Mouse (Mus musculus) testis, postnatal 14 days (tissue): ENCODE results near the gene Lrrc42.
A peak's percentile ranks its signal among the peaks of the same experiment; 100 is the strongest.

Experiments
- DNase-seq: peaks from one replicate; pipeline ENCODE4 v3.0.0; 2021; ENCODE audit warnings: low spot score

Lrrc42 gene

GRCm38 (mm10) chr4:107253125-107254091, at the start of gene Lrrc42, which contains the start of gene Hspb11:
Lrrc42 (minus strand) TSS chr4:107253532.
Hspb11 (plus strand) TSS chr4:107253593.
- peak; percentile 97 for DNase-seq

DNA sequence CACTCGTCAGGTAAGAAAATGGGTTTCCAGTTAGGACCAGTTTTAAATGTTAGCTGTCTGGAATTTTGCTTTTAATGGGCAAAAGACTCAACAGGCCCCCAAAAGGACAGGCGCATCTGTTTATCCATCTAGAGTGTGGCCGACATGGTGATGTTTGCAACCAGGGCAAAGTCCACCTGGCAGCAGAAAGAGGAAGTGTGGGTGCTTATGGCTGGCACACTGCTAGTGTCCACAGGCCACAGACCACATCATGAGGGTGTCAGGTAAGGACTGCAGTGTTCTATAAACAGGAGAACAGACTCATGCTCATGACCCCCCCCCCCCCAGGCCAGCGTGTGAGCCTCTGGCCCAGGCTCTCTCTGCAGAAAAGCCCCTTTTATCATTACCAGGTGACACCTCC, 49.5 kb upstream of the Lrrc42 start:
- no peak for DNase-seq

GRCm38 (mm10) chr4:107302221-107302620, 48.9 kb upstream of the Lrrc42 start:
- no peak for DNase-seq

- no peak for DNase-seq
Observed at GRCm38 (mm10) chr4:107300902-107301555, 47.7 kb upstream of the Lrrc42 start.

DNA sequence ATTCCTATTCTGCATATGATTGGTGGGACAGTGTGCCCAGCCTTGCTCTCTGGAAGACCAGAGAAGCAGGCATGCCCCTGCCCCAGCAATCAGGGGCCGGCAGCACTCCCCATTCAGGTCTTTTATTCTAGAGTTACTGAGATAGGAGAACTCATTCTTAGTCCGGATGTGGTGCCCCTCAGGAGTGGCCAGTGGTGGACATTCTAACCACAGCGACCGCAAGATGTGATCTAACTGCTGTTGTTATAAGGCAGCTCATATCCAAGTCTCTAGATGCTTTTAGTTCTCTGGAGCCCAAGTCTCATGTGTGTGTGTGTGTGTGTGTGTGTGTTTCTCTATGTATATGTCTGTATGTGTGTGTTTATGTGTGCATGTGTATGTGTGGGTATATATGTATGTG, 47.0 kb upstream of the Lrrc42 start:
- no peak for DNase-seq

DNA sequence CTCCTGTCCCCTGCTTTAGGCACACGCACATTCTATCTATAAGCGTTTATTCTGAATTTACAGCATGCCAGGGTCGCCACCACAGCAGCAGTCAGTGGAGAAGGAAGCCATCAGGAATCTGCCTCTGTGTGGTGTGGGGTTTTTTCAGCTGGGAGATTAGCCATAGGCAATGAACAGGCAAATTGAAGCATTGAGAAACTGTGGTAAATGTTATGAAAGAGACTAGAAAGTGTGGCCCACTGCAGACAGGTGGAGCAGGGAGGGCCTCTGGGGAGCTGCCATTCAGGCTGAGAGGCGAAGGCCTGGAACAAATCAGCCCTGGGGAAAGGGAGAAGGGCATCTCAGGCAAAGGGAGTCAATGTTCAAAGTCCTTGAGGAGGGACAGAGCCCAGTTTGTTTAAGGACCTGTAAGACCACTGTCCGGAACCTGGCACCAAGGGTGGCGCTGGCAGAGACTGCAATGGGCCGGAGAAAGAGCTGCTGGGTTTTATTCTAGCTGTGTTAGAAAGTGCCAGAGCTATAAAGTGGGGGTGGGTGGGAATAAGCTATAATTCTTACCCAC, 46.5 kb upstream of the Lrrc42 start:
- no peak for DNase-seq

- DNase-seq = no peak
Observed at GRCm38 (mm10) chr4:107298071-107298606, 44.8 kb upstream of the Lrrc42 start.

DNA sequence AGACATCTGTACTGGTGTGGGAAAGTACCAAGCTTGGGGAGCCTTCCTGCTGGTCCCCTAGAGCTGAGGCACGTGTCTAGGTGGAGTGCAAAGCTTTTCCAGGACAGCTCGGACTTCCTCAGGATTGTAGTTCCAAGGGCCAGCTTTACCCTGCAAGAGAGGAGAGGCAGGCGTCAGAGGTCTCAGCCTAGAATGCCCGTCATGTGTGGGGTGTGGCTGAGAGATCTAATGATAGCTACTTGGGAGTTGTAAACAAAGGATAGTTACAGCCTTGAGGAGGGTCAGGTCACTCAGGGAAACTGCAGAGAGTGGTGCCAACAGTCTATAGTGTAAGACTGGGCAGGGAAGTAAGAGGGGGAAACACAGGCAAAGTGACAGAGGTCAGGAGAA, 38.9 kb upstream of the Lrrc42 start:
- DNase-seq = no peak

DNA sequence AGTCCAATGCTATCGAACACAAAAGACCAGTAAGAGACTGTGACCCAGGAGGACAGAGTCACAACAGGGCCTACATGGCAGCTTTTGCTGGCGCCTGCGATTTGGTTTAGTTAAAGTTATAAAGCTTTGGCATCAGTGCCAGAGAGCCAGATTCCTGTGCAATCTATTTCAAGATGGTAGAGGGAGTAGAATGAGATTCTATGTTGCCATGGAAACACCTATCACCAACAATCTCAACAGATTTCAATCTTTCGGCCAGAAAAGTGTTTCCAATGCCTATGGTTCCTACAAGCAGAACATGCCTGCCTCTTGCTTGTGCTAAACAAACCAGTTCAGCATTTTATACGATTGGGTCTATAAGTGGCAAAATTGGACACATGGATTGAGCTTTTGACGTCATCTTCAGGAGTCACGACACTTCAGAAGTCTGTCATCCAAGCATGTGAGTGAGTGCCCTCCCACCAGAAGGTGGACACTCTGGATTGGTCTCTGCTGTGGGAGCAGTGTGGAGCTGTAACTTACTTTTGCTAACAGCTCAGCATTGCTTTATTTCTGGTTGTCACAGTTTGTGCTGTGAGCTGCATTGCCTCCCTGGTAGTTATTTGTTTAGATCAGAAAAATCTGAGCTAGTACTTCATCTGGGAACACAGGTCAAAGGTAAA, 38.4 kb upstream of the Lrrc42 start:
- no peak for DNase-seq

DNA sequence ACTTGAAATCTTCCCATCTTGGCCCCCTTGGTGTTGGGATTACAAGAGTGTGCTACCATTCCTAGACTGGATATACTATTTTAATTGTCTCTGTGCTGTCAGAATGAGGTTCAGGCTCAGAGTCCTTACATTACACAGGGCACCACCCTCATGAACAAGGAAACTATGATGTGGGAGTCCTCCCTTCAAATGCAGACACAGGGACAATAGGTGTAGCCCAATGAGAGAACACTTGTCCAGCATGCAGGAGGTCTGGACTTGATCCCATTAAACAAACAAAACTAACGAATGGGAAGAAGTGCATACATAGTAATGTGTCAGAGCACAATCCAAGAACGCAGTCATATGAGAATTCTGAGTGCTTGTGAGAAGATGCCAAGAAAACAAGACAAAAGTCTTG, 34.2 kb upstream of the Lrrc42 start:
- DNase-seq = no peak

GRCm38 (mm10) chr4:107286386-107286785, 33.1 kb upstream of the Lrrc42 start:
- no peak for DNase-seq

- no peak for DNase-seq
Observed at GRCm38 (mm10) chr4:107285446-107286200, 32.3 kb upstream of the Lrrc42 start.

GRCm38 (mm10) chr4:107280843-107281475, 27.6 kb upstream of the Lrrc42 start:
- DNase-seq = no peak

GRCm38 (mm10) chr4:107278188-107278707, 24.9 kb upstream of the Lrrc42 start:
- no peak for DNase-seq

GRCm38 (mm10) chr4:107274511-107274910, 21.2 kb upstream of the Lrrc42 start:
- no peak for DNase-seq

- no peak for DNase-seq
Observed at GRCm38 (mm10) chr4:107273683-107274082, 20.4 kb upstream of the Lrrc42 start.

- no peak for DNase-seq
Observed at GRCm38 (mm10) chr4:107260001-107260400, 6.7 kb upstream of the Lrrc42 start.

GRCm38 (mm10) chr4:107254414-107254813, 1.1 kb upstream of the Lrrc42 start:
- DNase-seq = no peak

DNA sequence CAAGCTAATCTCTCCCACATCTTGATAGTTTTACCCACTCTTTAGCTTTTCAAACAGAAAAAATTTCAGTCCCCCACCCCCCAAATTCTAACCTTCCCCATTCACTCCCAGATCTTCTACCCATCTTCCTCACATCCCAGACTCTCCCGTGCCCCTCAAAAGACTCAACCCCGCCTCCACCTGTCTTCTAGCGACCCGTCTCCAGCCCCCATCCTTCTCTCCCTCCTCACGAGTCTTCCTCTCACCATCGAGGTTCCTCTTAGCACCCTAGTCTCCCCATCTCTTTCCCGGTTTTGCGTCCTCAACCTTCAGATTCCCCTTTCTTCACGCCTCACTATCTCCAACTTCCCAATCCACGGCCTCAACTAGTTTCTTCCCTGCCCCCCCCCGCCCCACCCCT, 810 bp downstream of the Lrrc42 start:
- peak; percentile 41 for DNase-seq

DNA sequence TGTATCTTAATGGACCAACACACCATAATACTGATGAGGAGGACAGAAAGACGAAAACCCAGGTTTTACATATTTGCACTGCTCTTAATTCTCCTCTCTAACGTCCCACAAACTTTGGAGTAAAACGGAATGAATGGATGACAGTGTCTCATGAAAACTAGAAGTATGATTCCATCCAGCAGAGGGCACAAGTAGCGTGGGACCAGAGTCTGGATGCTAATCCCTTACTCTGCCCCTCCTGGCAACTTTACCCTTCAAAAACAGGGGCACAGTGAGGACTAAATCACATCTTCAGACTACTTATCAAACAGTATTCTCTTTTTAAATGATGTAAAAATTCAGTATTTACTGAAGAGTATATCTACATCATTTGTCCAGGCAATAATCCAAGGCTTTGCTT, 2.8 kb downstream of the Lrrc42 start:
- DNase-seq = no peak

- no peak for DNase-seq
Observed at GRCm38 (mm10) chr4:107249471-107249870, 3.9 kb downstream of the Lrrc42 start.
